Mouse (Mus musculus) retina, adult 2 months (tissue): ENCODE results near the gene Pnkd.

Source experiments
- DNase-seq: peaks from one replicate; pipeline ENCODE4 v3.0.0-alpha.2; 2012; ENCODE audit warnings: low read depth, low spot score

The Pnkd gene

DNA sequence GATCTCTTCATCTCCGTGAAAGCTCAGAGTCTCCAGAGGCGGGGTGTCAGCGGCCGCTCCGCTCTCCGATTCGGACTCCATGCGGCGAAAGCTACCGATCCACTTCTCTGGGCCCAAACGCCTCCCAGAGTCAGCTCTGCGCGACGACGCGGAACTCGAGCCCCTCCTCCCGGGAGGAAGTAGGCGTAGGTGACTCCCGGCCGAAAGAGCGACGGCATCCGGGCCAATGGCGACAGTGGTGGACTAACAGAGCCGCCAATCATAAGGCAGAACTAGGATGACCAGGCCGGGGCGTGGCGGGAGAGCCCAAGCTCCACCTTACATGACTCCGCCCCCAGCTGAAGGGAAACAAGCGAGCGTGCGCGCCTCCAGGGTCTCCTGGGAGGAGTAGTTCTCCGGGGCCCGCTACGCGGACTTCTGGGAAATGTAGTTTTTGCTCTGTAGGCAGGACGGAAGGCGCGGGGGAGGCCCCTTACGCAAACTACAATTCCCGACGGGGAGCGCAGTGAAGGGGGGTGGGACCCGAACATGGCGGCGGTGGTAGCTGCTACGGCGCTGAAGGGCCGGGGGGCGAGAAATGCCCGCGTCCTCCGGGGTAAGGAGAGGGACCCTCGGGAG is at the start of gene Pnkd, which contains the start of gene Aamp:
Pnkd (plus strand) TSS at position 388 of the 618 bp plus-strand sequence.
Aamp (minus strand) TSS at position 196 of the 618 bp plus-strand sequence.
- DNase-seq, result peak; percentile 99

DNA sequence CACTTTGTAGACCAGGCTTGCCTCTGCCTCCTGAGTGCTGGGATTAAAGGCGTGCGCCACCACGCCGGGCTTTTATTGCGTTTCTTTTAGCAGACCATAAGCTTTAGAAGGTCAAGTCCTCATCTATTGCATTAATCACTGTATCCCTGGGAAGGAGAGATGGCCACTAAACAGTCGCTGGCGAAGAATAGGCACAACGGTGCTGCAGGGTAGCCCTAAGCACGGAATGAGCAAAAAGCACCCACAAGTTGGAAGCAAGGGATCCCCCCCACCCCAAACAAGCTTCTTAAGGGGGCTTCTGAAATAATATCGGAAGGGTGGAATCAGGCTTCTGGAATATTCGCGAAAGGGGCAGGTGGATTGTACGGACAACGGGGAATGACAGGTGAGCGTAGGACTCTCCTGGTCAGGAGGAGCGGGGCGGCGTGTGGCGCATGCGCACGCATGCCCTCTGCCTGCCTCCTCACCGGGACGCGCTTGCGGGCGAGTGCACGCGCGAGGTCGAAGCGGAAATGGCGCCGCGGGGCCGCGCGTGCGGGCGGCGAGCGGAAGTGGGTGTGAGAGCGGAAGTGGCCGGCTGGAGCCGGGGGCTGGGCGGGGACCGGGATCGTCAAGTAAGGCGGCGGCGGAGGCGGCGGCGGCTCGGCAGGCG is 48.7 kb upstream of the Pnkd start, which contains the start of gene Arpc2:
Arpc2 (plus strand) TSS at position 147 of the 652 bp plus-strand sequence.
- DNase-seq, result peak; percentile 92

DNA sequence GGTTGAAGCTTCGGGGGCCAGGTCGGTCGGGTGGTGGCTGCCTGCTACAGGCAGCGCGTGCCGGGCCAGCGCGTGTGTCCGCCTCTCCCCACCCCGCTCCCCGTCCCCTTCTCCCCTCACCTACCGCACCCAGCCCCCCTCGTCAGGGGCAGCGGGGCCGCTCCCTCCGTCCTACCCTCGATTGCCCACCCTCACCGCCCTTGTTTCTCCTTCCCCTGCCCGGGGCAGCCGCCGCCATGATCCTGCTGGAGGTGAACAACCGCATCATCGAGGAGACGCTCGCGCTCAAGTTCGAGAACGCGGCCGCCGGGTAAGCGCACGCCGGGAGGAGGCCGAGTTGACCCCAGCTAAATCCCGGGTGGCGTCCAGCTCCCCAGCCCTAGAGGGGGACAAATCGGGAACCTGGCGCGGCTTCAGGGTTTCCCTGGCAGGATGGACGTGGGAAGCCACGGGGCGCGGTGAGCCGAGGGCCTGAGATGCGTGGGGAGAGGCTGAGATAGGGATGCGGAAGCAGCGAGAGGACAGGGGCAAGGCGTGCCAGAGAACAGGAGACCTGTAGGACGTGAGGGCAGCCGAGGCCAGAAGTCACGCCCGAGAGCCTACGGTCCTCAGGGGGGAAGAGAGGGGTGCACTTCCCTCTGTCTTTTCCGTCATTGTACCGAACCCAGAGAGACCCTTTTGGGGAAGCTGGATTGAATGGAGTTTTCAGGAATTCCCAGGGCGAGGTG is 48.0 kb upstream of the Pnkd start:
- DNase-seq, result no peak

DNA sequence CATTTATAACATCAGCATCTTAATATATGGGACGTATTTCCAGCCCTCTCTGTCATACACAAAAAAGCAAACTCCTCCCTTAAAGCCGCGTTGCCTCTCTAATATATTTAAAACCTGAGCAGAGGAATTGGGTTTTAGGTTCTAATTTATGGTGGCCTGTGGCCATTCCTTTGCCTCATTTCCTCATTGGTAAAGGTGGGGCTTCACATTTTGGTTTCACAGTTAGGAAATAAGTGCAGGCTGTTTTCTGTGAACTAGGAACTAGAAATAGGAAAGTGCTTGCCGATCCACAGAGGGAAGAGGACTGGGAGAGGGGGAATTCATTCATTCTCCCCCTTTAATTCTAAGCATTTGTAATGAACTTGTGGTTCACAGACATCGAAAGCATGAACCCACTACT is 47.1 kb upstream of the Pnkd start:
- no peak for DNase-seq

DNA sequence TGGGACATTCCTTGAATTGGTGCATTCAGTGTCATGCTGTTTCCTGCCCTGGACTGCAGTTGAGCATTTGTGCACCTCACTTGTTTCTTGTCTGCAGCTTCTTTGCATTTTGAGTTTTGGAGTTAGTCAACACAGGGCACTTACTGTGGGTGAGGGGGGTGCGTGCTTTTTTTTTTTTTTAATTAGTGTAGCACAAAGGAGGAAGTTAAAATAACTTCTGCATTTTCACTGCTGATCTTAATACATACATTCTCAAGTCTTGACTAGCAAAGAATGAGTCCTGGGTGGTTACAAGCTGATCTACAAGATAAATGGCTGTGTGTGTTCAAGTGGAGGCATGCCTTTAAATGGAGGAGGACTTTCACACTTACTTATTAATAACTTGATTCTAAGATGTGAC is 46.6 kb upstream of the Pnkd start:
- DNase-seq, result no peak

DNA sequence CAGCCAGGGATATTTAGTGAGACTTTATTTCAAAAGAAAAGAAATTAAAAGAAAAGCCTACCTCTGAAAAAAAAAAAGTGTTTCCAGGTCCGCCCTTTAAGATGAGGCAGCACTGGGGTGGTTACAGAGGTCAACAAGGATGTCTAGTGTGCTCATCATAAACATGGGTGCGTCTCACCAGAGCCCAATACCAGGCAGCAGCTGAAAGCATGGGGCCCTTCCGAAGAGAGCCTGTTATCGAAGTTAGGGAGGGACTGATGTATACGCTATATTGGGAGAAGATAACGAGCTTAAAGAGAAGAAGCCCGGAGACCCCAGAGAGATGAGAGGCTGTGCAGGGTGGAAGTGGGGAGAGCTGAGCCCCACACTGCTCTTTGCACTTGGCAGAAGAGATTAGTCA is 45.6 kb upstream of the Pnkd start:
- no peak for DNase-seq

DNA sequence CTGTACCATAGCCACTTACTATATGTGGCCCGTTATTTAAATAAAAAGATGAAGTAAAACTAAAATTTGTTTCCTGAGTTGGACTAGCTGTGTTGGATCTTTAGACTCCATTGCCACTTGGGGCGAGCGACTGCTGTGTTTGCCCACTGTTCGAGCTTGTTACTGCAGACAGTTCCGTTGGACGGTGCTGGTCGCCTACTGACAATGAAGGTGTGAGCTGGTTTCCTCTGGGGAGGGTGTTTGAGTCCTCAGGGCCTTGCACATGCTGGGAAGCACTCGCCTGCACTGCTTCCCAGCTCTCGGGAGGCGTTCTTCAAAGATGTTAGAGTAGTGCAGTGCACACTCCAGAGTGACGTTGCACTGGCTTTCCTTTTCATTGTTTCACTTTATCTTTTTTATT is 45.1 kb upstream of the Pnkd start:
- no peak for DNase-seq

DNA sequence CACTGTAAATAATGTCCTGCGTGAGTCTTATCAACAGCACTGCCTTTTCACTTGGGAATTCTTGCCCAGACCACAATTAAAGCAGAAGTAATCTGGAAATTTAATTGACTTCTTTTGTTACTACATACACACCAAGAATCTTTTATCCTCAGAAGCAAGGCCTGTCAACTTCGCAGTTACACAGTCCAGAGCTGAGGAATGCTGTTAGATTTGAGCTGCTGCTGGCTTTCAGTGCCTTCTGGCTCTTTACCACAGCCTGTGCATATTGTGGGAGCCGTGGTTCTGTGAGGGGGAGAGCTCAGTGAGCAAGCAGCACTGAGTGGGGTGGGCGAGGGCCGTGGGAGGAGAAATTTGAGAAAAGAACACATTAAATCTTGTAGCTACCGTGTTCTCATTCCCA is 44.4 kb upstream of the Pnkd start:
- no peak for DNase-seq

DNA sequence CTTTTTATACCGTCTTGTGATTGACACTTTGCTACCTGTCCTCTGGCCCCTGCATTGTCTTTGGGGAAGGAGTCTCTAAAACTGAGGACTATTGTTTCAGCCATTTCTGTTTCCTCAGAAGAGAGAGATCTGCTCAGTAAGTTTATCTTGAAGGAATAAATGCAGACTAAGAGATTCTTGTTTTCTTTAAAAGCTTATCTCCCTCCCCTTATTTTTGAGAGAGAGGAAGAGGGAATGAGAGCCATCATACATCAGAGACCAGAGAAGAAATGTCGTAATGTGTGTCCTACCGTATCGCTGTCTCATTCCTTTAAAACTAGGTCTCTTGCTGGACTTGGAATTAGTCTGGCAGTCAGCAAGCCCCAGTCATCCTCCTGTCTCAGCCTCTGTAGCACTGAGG is 43.9 kb upstream of the Pnkd start:
- DNase-seq, result no peak

DNA sequence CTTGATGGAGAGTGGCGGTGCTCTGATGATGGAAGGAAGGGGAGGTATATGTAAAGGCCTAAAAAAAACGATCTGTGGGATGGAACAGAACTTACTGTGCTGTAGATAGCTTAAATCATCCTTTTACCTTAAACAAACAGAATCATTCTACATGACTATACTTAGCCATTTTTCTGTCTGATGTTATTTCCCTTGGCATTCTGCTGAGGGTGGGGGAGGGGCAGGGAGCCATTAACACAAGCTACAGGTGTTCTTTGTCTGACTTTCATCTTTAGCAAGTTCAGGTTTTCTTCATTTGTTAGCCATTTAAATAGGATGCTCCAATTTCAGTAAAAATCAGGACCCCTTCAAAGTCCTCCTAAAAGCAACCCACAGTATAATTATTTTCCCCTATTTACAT is 39.2 kb upstream of the Pnkd start:
- no peak for DNase-seq

DNA sequence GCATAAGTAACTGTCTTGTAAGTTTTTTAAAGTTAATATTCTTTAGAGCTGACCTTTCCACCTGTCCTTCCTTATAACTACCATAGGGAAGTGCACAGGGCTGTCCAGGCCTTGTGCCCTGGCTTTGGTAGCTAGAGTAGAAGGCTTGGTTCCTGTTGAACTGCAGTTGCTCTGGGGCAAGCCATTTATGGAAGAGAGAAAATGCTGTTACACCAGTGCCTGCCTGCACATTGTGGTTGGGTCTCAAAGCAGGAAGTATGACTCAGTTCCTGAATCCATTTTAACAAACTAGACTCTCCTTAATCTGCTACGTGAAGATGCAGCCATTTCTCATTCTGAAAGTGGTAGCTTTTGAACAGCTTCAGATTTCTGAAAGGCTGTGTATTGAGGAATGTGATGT is 35.9 kb upstream of the Pnkd start:
- DNase-seq, result no peak

DNA sequence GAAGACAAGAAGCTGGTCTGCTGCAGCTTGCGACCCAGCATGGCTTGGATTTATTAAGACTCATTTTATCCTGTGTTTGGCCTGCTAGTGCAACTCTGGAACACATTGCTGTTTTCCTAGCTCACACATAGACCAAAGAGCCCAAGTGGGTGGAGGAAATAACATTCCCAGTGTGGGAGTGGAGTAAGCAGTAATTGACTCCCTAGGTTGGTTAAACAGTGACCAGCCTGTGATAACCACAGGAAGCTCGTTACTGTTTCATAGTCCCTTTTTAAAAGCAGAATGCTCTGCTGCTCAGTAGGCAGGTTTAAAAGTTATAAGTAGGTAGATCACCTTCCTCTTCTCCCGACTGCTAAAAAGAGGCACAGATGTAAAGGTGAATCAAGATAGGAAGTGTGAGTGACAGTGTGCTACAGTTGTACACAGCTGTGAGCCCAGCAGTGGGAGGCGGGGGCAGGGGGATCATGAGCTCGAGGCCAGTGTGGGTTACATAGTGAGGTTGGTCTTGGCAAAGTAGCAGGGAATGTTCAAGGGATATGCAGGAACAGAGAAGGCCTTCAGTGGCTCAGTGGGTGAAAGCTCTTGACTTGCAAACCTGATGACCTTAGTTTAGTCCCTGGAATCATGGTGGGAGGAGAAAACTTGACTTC is 35.3 kb upstream of the Pnkd start:
- DNase-seq, result no peak

DNA sequence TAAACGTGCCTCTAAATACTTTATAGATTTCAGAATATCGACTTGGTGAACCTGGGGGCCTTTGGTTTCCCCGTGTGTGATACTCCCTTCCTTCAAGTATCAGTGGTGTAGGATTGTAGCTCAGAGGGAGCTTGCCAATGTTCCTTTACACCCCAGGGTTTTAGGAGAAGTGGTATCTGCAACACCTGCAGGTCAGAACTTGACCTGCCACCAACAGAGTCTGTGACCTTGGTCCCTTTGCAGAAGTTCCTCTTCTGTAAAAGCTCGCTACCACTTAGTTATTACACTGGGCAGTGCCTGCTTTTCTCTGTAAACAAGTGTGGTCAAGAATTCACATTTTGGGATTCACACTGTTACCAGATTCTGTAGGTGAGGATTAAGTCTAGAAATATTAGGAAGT is 34.6 kb upstream of the Pnkd start:
- DNase-seq, result no peak

DNA sequence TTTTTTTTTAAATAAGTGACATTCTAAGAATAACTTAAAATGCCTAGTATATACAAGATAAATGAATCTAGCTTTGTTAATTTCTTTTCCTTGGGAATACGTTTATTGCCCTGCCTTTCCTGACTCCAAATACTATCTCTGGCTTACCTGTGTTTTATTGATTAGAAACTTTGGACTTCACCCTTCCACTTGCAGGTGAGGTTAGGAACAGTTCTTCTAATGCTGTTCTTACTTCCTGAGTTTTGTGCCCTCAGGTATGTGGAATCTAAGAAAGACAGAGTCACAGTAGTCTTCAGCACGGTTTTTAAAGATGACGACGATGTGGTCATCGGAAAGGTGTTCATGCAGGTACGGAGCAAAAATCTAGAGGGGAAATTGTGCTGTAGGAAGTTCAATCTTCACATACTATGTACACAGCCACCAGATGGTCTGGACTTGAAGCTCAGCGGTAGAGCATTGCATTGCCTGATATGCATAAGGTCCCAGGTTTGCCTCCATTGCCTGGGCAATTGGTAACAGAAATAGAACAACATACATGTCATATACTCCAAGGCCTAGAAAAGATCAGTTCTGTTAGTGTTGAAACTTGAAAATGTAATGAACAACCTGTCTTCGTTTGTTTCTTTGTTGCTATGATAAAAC is 28.9 kb upstream of the Pnkd start:
- no peak for DNase-seq

DNA sequence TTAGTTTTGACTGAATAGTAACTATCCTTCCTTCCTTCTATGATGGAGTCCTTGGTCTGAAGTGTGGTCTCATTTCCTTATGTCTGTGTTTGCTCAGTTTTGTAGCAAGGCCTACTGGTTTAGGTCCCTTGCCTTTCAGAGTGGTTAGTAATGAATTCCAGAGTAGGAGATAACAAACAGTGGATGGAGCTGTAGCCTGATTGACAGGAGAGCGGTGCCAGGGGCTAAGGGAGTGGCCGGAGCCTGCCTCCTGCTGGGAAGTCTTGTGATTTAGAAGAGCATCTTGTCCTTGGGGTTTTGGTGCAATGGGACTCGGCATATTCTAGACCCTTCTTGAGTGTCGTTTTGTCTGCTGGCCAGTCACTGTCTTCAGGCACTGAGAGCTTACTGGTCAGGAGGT is 27.9 kb upstream of the Pnkd start:
- DNase-seq, result no peak

DNA sequence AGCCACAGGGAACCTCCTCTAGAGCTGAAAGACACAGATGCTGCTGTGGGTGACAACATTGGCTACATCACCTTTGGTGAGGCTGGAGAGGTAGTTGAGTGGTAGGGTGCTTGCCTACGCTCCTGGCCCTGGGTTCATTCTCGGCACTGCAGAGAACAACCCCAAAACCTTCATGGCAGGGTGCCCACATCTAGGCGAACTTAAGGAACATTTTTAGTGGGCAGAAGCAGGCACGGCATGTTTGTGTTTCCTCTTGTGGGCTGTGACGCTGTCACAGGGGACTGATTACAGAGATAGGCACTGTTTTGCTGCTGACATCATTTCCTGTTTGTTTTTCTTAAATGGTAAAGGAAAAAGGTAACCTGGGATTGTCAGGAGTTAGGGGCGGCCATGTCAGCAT is 22.2 kb upstream of the Pnkd start:
- no peak for DNase-seq

DNA sequence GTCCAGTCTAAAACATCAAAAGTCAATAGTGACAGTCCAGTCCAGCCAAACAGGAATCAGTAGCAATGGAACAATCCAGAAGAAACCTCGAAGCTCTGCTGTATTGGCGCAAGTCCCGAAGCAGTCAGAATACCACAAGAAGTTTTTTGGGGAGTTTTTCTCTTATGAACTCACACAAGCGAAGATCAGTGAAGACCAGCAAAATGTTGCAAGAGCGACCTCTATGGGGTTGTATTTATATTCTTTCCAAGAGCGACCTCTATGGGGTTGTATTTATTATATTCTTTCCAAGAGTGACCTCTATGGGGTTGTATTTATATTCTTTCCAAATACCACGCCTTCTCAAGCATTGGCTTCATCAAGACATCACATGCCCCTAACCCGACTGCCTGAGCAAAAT is 16.0 kb upstream of the Pnkd start:
- DNase-seq, result no peak

DNA sequence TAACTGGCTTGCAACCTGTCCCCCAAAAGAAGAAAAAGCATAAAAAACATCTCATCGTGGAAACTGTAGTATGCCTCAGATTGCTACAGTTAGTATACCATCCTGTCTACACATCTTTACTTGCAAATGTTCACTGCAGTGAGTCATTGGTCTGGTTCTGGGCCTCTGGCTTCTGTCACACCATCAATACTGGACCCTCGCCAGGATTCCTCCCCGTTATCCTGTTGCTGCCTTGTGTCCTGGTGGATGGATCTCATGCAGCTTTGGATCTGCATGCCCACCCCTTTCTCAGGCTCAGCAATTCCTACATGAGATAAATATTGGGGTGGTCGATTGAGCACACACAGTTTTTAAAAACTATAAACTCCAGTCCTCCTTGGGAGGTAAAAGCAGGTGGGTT is 13.1 kb upstream of the Pnkd start:
- DNase-seq, result no peak

DNA sequence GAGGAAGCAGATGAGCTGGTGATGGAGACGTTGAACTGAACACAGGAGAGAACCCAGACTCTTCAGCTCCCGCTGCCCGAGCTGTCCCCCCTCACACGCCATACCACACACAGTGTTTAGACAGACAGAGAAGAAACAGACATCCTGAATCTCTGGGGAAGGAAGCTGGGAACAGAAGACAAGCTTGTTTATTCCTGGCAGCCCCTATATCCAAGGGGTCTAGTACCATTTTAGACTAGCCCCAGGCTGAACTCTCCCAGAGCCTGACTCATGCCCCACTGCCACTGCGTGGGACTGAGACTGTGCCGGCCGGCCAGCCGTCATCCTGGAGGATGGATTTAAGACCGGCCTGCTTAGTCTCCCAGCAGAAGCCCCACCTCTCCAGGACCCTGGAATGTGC is 9.7 kb upstream of the Pnkd start:
- no peak for DNase-seq

DNA sequence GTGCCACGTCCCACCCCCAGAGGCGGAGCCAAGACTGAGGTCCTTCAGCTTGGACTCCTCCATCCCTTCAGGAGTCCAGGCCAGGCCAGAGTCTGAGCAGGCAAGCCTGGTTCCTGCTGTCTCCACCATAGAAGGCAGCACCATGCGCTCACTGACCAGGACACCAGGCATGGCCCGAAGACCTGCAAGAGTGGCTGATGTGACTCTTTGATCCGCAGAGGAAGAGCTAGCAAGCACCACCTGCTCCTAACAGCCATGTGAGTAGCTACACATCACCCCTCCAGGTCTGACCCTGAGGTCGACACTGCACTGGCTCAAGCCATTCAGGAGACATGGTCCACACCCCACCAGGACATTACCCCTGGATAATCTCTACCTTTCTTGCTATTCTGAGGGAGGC is 7.7 kb upstream of the Pnkd start:
- DNase-seq, result no peak

DNA sequence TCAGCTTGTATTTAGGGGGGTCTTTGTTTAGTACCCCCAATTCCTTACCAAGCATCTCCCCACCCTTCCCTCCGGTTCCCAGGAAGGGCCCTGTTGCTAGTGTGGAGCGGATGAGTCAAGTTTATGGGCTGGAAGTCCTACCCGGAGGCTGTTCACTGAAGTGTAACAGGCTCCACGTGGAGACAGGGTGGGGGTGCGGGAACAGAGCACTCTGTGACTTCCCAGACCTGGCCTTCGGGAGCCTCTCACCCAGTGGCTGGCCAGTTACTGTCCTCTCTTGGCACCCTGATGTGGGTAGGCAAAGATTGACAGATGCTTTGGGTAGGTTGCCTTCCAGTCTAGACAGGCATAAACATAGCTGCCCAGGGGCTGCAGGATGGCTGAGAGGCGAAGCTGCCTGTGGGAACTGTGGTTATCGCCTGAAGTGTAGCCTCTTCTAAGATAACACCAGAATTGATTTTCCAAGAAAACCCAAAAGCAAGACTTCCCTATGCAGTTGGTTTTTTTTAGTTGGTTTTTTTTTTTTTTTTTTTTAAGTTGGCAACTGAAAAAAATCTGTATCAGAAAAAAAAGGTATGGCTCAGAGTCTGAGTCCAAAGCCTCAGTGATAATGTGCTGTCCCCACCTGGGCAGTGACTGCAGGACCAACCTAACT is 6.7 kb upstream of the Pnkd start:
- no peak for DNase-seq
